ENCODE assay signal across 13 mouse cellular contexts in genomic region chr2:139874173-139874572, GRCm38 (mm10).
"Had no signal": no experiment of that assay in that cellular context is flagged by ENCODE, and none has a peak within 500 bp of the region (broad histone marks: within the 10 kb centered on the region; RNA-seq: fewer than 3 reads in every experiment).

No protein-coding gene starts in this region.

- H3K4me1 ChIP-seq: liver, embryonic 13.5 days; megakaryocyte, embryonic 14.5 days; midbrain, embryonic 15.5 days; neural tube, embryonic 12.5 days had no signal

- H3K36me3 ChIP-seq: liver, embryonic 13.5 days; lung, embryonic 15.5 days; midbrain, embryonic 15.5 days; neural tube, embryonic 12.5 days had no signal

- DNase-seq: liver; liver, embryonic 13.5 days; liver, postnatal 0 days; lung, postnatal 14 days; right cerebral cortex, postnatal 4 days; thymus, adult 18-20 months; thymus, postnatal 14 days had no signal

- H3K27me3 ChIP-seq: liver, embryonic 13.5 days; lung, embryonic 15.5 days; megakaryocyte, embryonic 14.5 days; midbrain, embryonic 15.5 days; neural tube, embryonic 12.5 days had no signal

- H3K27ac ChIP-seq: left cerebral cortex, adult 2 months; liver, embryonic 13.5 days; lung, embryonic 15.5 days; macrophage; midbrain, embryonic 15.5 days; neural tube, embryonic 12.5 days had no signal

- H3K9me3 ChIP-seq: liver, embryonic 13.5 days; lung, embryonic 15.5 days; midbrain, embryonic 15.5 days; neural tube, embryonic 12.5 days had no signal

- H3K4me2 ChIP-seq: liver, embryonic 13.5 days; lung, embryonic 15.5 days; midbrain, embryonic 15.5 days; neural tube, embryonic 12.5 days had no signal

- ATAC-seq: liver, postnatal 0 days; midbrain, embryonic 15.5 days had no signal

- H3K9ac ChIP-seq: liver, embryonic 13.5 days; liver, postnatal 0 days; lung, embryonic 15.5 days; midbrain, embryonic 15.5 days; neural tube, embryonic 12.5 days had no signal

- H3K4me3 ChIP-seq: left cerebral cortex, adult 2 months; liver, embryonic 13.5 days; lung, embryonic 15.5 days; megakaryocyte, embryonic 14.5 days; midbrain, embryonic 15.5 days; neural tube, embryonic 12.5 days had no signal
